Comparison of ENCODE assay signal across 25 mouse cellular contexts in the genomic region with DNA sequence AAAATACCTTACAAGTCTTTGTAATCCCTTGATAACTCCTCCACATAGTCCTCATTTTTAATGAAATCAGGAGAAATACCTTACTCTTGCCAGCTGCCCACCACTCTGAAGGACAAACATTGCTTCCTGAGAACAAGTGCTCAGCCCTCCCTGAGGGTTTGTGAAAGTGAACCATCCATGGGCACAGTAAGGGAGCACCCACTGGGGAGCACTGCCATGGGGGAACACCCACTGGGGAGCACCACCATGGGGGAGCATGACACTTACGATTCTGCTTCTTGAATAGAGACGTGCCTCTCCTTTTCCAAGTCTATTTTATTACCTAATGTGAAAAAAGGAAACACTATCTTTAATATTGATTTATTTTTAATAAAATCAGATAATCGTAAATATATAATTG.
"Had no signal": no experiment of that assay in that cellular context is flagged by ENCODE, and none has a peak within 500 bp of the region (broad histone marks: within the 10 kb centered on the region; RNA-seq: fewer than 3 reads in every experiment).

No protein-coding gene starts in this region.

- H3K9ac ChIP-seq: heart, embryonic 13.5 days; heart, embryonic 15.5 days; hindbrain, embryonic 13.5 days; hindbrain, embryonic 15.5 days; intestine, embryonic 15.5 days; kidney, embryonic 15.5 days; limb, embryonic 12.5 days; liver, embryonic 13.5 days had no signal

- DNase-seq: gastrocnemius, postnatal 14 days; gastrocnemius, postnatal 36 days; heart, adult 2 months; heart, postnatal 14 days; heart, postnatal 36 days; kidney, adult 11 months; kidney, adult 2 months; kidney, adult 9 months; kidney, postnatal 14 days; kidney, postnatal 36 days; layer of hippocampus, adult 9-11 months; layer of hippocampus, postnatal 36 days; left cerebral cortex, postnatal 4 days; liver; liver, embryonic 13.5 days had no signal

- H3K4me2 ChIP-seq: heart, embryonic 13.5 days; heart, embryonic 15.5 days; hindbrain, embryonic 13.5 days; hindbrain, embryonic 15.5 days; intestine, embryonic 15.5 days; kidney, embryonic 15.5 days; limb, embryonic 12.5 days; liver, embryonic 11.5 days; liver, embryonic 13.5 days had no signal

- ATAC-seq: hindbrain, postnatal 0 days; intestine, embryonic 15.5 days had no signal

- H3K4me3 ChIP-seq: heart, adult 2 months; heart, embryonic 13.5 days; heart, embryonic 15.5 days; hindbrain, embryonic 13.5 days; hindbrain, embryonic 15.5 days; intestine, embryonic 15.5 days; kidney, embryonic 15.5 days; limb, embryonic 12.5 days; liver, embryonic 13.5 days had no signal

- H3K27me3 ChIP-seq: heart, embryonic 13.5 days; heart, embryonic 15.5 days; hindbrain, embryonic 13.5 days; hindbrain, embryonic 15.5 days; intestine, embryonic 15.5 days; kidney, embryonic 15.5 days; limb, embryonic 12.5 days; liver, embryonic 13.5 days had no signal

- H3K27ac ChIP-seq: heart, adult 2 months; heart, embryonic 13.5 days; heart, embryonic 15.5 days; hindbrain, embryonic 13.5 days; hindbrain, embryonic 15.5 days; hindbrain, postnatal 0 days; intestine, embryonic 15.5 days; kidney, embryonic 15.5 days; kidney, postnatal 0 days; limb, embryonic 12.5 days; liver, embryonic 13.5 days had no signal

- H3K9me3 ChIP-seq: heart, embryonic 13.5 days; heart, embryonic 15.5 days; hindbrain, embryonic 13.5 days; hindbrain, embryonic 15.5 days; intestine, embryonic 15.5 days; kidney, embryonic 15.5 days; limb, embryonic 12.5 days; liver, embryonic 13.5 days had no signal

- H3K4me1 ChIP-seq: heart, embryonic 13.5 days; heart, embryonic 15.5 days; hindbrain, embryonic 13.5 days; hindbrain, embryonic 15.5 days; intestine, embryonic 15.5 days; kidney, embryonic 15.5 days; limb, embryonic 12.5 days had no signal
